Mouse (Mus musculus) liver, embryonic 14.5 days (tissue): ENCODE results near the gene Scarb2.

Experiments
- CTCF ChIP-seq: IDR thresholded peaks from 2 replicates; pipeline ENCODE4 v1.5.1; 2016; ENCODE audit warnings: antibody characterized with exemption, low read depth, control low read depth
- EP300 ChIP-seq: IDR thresholded peaks from 2 replicates; pipeline ENCODE4 v1.6.1; 2016; ENCODE audit warnings: antibody characterized with exemption, low read depth

DNA sequence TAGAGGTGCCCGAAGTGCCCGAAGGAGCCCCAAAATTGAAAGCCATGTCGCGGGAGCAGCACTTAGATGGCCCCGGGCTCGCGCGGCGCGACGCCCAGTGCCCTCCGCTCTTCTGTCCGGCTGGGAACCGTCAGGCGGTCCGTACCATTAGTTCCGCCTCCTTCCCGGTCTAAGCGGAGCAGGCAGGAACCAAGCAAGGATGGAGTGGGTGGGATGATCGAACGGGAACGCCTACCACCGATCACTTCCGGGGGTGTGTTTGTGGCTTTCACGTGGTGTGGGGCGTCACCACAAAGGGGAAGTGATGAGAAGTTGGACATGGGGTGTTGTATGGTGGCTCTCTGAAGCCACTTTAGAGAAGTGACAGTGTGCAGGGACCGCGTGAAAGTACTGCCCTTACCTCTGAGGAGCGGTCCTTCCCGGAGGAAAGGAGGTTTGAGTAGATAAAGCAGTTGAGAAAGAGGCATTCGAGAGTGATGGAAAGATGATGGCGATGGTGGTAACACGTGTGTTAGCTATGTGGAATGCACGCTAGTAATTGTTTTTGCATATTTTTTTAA lies 71.5 kb downstream of the Scarb2 start, which contains the start of gene Nup54:
- TF ChIP-seq CTCF (no peak), EP300 (no peak; the same call in 1 of the 2 replicates)
